Mouse (Mus musculus): ENCODE measurements at regions not wholly inside any gene's neighbourhood (a gene's known extent, or its start where the extent isn't known, plus 50 kb on each side); places are given as distances from the start of the nearest gene placed in this dataset.

DNA sequence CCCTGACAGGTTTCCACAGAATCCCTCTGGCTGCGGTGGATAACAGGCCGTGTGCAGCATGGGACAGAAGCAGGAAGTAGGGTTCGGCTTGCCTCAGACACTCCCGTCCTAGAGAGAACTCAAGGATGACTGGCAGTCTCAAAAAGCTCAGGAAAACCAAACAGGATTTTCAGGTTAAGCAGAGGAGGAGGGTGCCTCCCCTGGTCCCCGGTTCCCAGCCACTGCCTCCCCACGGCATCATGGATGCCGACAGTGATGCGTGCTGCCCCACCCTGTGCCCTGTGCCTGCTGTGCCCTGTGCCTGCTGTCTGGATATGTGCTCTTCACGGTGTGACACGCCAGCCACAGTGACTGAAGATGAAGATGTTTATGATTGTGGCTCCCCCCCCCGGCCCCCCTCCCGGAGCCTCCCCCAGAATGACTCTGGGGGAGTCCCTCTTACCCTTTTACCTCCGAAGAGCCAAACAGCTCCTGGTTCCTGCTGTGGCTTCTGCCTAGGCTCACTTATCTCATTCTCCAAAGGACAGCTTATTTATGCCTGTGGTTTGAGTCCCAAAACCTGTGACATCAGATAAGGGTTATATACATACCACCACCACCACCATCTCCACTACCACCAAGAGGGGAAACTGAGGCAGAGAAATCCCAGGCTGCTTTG lies 92.4 kb upstream of the Ptpn1 start:
- no peak for TF ChIP-seq GATA4 (IDR thresholded peaks at IDR 0.05; ENCODE audit: insufficient replicate concordance, low read length)

DNA sequence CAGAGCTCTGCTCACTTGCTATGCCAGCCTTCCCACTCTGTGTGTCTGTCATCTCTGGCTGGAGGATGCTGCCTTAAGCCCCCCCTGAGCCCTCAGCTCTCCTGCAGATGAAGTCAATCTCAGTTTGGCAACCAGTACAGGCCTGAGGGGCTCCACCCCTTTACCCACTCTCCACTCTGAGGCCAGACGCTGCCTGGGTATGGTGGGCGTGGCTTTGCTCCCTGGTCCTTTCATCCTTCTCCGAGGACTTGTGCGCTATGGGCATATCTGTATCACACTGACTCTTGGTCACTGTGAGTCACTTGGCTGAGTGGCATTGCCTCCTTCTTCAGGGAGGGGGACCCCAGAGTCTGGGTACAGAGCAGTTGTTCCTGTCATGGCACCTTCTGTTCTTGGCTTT lies 94.3 kb upstream of the Ptpn1 start:
- no peak for TF ChIP-seq GATA4 (IDR thresholded peaks at IDR 0.05; ENCODE audit: insufficient replicate concordance, low read length)

- TF ChIP-seq GATA4 (IDR thresholded peaks at IDR 0.05; ENCODE audit: insufficient replicate concordance, low read length) = no peak
These were observed 95.2 kb upstream of the Ptpn1 start for GRCm38 (mm10) chr2:167836611-167837010.

GRCm38 (mm10) chr2:167834605-167835004 lies 97.3 kb upstream of the Ptpn1 start:
- peak; percentile 43; the same call in 1 of the 2 replicates for TF ChIP-seq GATA4 (IDR thresholded peaks at IDR 0.05; ENCODE audit: insufficient replicate concordance, low read length)

DNA sequence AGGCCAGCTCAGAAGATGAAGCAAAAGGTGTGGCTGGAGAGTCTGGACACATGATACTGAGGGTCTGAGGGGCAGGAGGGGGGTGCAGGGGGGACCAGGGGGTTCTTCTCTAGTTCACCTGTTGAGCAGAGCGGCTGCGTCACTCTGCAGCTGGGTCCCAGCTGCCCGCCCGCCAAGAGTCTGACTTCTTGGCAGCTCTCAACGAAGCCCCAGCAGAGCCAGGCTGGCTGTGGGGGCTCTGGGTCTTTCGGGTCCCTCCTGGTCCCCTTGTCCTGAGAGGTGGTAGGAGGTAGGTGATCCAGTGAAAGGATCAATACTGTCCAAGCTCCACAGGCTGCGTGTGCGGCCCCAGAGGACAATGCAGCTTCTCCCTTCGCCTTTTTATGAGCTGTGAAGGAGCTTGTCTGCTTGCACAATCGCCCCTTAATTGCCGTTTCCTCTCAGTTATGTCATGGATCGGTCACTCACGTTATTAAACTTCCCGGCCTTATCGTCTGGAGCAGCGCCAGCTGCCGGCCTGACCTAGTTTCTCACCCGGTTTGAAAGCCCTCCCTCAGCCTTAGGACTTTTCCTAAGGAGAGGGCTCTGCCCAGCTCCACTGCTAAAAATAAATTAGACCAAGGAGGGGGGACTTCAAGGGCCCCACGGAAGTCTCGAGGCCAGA lies 98.4 kb upstream of the Ptpn1 start:
- TF ChIP-seq GATA4 (IDR thresholded peaks at IDR 0.05; ENCODE audit: insufficient replicate concordance, low read length) = peak; percentile 94; the same call in 1 of the 2 replicates

- no peak; the same call in 1 of the 2 replicates for TF ChIP-seq GATA4 (IDR thresholded peaks at IDR 0.05; ENCODE audit: insufficient replicate concordance, low read length)
These were observed 100.5 kb upstream of the Ptpn1 start for GRCm38 (mm10) chr2:167831076-167832039.

DNA sequence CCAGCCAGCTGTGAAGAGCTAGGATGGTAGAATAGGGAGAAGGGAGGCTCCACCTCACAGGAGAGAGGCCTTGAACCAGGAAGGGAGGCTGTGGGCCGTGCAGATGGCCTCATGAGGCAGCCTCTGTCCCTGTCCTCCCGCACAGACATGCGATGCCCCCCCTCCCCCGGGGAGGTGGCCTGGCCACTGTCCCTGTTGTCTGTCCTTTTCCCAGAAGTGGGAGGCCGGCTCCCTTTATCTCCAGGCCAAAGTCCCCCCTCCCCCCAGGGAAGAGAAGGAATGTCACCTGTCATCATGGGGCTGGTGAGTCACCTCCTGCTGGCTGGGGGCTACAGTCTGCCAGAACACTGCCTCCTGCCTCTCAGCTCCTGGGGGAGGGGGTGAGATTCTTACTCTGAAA lies 103.6 kb upstream of the Ptpn1 start:
- TF ChIP-seq GATA4 (IDR thresholded peaks at IDR 0.05; ENCODE audit: insufficient replicate concordance, low read length) = peak; percentile 72; the same call in 1 of the 2 replicates

- no peak for TF ChIP-seq GATA4 (IDR thresholded peaks at IDR 0.05; ENCODE audit: insufficient replicate concordance, low read length)
These were observed 104.7 kb upstream of the Ptpn1 start for GRCm38 (mm10) chr2:167826922-167827703.

- no peak for TF ChIP-seq GATA4 (IDR thresholded peaks at IDR 0.05; ENCODE audit: insufficient replicate concordance, low read length)
These were observed 108.3 kb upstream of the Ptpn1 start for GRCm38 (mm10) chr2:167823513-167823912.

- TF ChIP-seq GATA4 (IDR thresholded peaks at IDR 0.05; ENCODE audit: insufficient replicate concordance, low read length) = peak; percentile 82; the same call in 1 of the 2 replicates
These were observed 108.8 kb upstream of the Ptpn1 start for GRCm38 (mm10) chr2:167823044-167823443.

DNA sequence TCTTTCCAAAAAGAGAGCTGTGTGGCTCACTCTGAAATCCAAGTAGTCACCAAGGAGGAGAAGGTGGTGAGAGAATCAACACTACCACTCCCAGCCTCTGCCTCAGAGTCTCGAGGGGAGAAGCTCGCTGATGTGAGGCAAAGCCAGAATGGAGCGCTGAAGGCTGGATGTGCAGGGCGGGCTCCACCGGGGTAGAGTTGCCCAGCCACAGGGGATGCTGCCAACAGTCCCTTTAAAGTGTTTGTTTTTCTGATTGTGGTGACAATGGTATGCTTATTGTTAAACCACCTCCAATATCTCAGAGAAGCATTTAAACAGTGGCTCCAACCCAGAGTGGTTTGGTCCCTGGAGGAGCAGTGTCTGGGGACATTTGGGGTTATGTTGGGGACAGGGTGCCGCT lies 110.7 kb upstream of the Ptpn1 start:
- TF ChIP-seq GATA4 (IDR thresholded peaks at IDR 0.05; ENCODE audit: insufficient replicate concordance, low read length) = no peak

DNA sequence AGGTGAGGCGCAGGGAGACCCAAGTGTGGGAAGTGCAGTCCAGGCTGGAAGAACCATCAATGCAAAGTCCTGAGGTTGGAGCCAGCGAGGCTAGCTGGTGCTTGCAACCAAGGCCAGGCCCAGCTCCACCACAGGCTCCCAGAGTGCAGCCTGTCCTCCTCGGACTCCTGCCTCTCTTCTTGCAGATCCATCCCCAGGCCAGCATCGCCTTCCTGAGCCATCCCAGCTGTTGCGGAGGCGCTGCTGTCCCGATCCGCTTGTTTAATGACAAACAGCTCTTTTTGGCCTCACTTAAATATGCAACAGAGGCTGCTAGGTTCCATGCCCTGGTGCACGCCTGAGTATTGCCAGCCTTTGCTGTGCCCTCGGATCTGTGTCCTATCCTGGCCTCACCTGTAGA lies 113.1 kb upstream of the Ptpn1 start:
- TF ChIP-seq GATA4 (IDR thresholded peaks at IDR 0.05; ENCODE audit: insufficient replicate concordance, low read length) = no peak

GRCm38 (mm10) chr2:167817030-167817429 lies 114.8 kb upstream of the Ptpn1 start:
- no peak for TF ChIP-seq GATA4 (IDR thresholded peaks at IDR 0.05; ENCODE audit: insufficient replicate concordance, low read length)

DNA sequence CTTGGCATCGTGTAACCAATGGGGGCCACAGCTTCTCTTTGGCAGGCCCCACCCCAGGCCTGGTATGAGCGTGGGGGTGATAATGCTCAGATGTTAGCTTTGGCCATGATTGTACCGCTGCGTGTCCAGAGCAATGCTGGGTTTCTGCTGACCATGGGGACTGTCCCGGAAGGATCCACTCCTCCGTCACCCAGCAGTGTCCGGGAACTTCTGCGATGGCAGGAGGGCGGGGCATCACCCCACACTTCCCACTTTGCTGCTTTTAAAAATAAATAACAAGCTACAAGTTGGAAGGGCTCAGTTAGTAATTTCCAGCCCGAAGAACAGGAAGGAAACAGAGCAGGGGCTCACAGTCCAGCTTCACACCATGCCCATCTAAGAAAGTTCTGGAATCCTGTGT lies 116.7 kb upstream of the Ptpn1 start:
- no peak for TF ChIP-seq GATA4 (IDR thresholded peaks at IDR 0.05; ENCODE audit: insufficient replicate concordance, low read length)

GRCm38 (mm10) chr2:167809256-167809655 lies 119.6 kb upstream of the Tmem189 start:
- TF ChIP-seq GATA4 (IDR thresholded peaks at IDR 0.05; ENCODE audit: insufficient replicate concordance, low read length) = no peak

Data from liver, adult (tissue).